Mouse (Mus musculus): ENCODE data around the gene Focad.

Focad gene

GRCm38 (mm10) chr4:88396995-88397521, 302.6 kb downstream of the Focad start:
- DNase-seq (ENCODE audit: low read depth, low spot score), result no peak

- DNase-seq (ENCODE audit: low read depth, low spot score), result no peak
Observed at GRCm38 (mm10) chr4:88400302-88400991, 306.0 kb downstream of the Focad start.

GRCm38 (mm10) chr4:88400992-88401313, 306.5 kb downstream of the Focad start:
- no peak for DNase-seq (ENCODE audit: low read depth, low spot score)

GRCm38 (mm10) chr4:88402884-88403283, 308.5 kb downstream of the Focad start:
- DNase-seq (ENCODE audit: low read depth, low spot score), result no peak

- no peak for DNase-seq (ENCODE audit: low read depth, low spot score)
Observed at GRCm38 (mm10) chr4:88406887-88407696, 312.7 kb downstream of the Focad start.

GRCm38 (mm10) chr4:88409279-88409678, 314.9 kb downstream of the Focad start:
- DNase-seq (ENCODE audit: low read depth, low spot score), result no peak

GRCm38 (mm10) chr4:88412331-88412730, 317.9 kb downstream of the Focad start:
- DNase-seq (ENCODE audit: low read depth, low spot score), result peak; percentile 19

GRCm38 (mm10) chr4:88415017-88415416, 320.6 kb downstream of the Focad start:
- DNase-seq (ENCODE audit: low read depth, low spot score), result no peak

- DNase-seq (ENCODE audit: low read depth, low spot score), result no peak
Observed at GRCm38 (mm10) chr4:88419378-88419777, 324.9 kb downstream of the Focad start.

- DNase-seq (ENCODE audit: low read depth, low spot score), result no peak
Observed at GRCm38 (mm10) chr4:88424563-88424962, 330.1 kb downstream of the Focad start.

GRCm38 (mm10) chr4:88427630-88428239, 333.3 kb downstream of the Focad start:
- no peak for DNase-seq (ENCODE audit: low read depth, low spot score)

- DNase-seq (ENCODE audit: low read depth, low spot score), result no peak
Observed at GRCm38 (mm10) chr4:88432412-88433024, 338.1 kb downstream of the Focad start.

- no peak for DNase-seq (ENCODE audit: low read depth, low spot score)
Observed at GRCm38 (mm10) chr4:88436593-88437165, 342.2 kb downstream of the Focad start.

GRCm38 (mm10) chr4:88437166-88437565, 342.7 kb downstream of the Focad start:
- DNase-seq (ENCODE audit: low read depth, low spot score), result no peak

GRCm38 (mm10) chr4:88437917-88438316, 343.5 kb downstream of the Focad start:
- DNase-seq (ENCODE audit: low read depth, low spot score), result no peak

GRCm38 (mm10) chr4:88438326-88438989, 344.0 kb downstream of the Focad start, which contains the start of gene Hacd4:
Gene Hacd4, minus strand, starts transcription at chr4:88438928.
- DNase-seq (ENCODE audit: low read depth, low spot score), result no peak

- DNase-seq (ENCODE audit: low read depth, low spot score), result no peak
Observed at GRCm38 (mm10) chr4:88438990-88439329, 344.5 kb downstream of the Focad start.

- DNase-seq (ENCODE audit: low read depth, low spot score), result no peak
Observed at GRCm38 (mm10) chr4:88439669-88440123, 345.3 kb downstream of the Focad start.

GRCm38 (mm10) chr4:88440814-88441213, 346.4 kb downstream of the Focad start:
- DNase-seq (ENCODE audit: low read depth, low spot score), result no peak

- no peak for DNase-seq (ENCODE audit: low read depth, low spot score)
Observed at GRCm38 (mm10) chr4:88448976-88449375, 354.5 kb downstream of the Focad start.

Data from telencephalon, adult 2 months (tissue).